Mouse (Mus musculus) heart, embryonic 11.5 days (tissue): ENCODE data around the gene Eaf2. TPM values are rescaled to one million over a fixed set of nuclear protein-coding genes. Genes with fewer than 3 reads are reported as not detected.

ENCODE experiments used
- ATAC-seq: fragments of 200-750 bp; cut with Nextera tagmentation; replicated peaks from 2 replicates; pipeline ENCODE4 v1.8.0; 2017; ENCODE audit warnings: moderate library complexity; ENCODE audit not compliant: insufficient number of reproducible peaks, low FRiP score, low TSS enrichment
- H3K27ac ChIP-seq: fragments of 300-500 bp; sonication (generic); 2 replicates; pipeline ENCODE4 v1.5.1; 2014; ENCODE audit warnings: mild to moderate bottlenecking, low read depth, low read length
- H3K27me3 ChIP-seq: fragments of 300-500 bp; sonication (generic); 2 replicates; pipeline ENCODE4 v1.6.1; 2014; ENCODE audit warnings: mild to moderate bottlenecking, low read length, mixed read lengths; ENCODE audit not compliant: control insufficient read depth, insufficient read depth
- H3K36me3 ChIP-seq: fragments of 300-500 bp; sonication (generic); 2 replicates; pipeline ENCODE4 v1.6.1; 2014; ENCODE audit warnings: mild to moderate bottlenecking, low read length, moderate library complexity, mixed read lengths; ENCODE audit not compliant: control insufficient read depth, insufficient read depth
- H3K4me1 ChIP-seq: fragments of 300-500 bp; sonication (generic); 2 replicates; pipeline ENCODE4 v1.6.1; 2014; ENCODE audit warnings: low read length; ENCODE audit not compliant: control insufficient read depth, insufficient read depth
- H3K4me2 ChIP-seq: fragments of 300-500 bp; sonication (generic); 2 replicates; pipeline ENCODE4 v1.6.1; 2014; ENCODE audit warnings: mild to moderate bottlenecking, moderate library complexity
- H3K4me3 ChIP-seq: fragments of 300-500 bp; sonication (generic); 2 replicates; pipeline ENCODE4 v1.5.1; 2014; ENCODE audit warnings: low read depth, low read length
- H3K9ac ChIP-seq: fragments of 300-500 bp; sonication (generic); 2 replicates; pipeline ENCODE4 v1.6.1; 2014; ENCODE audit warnings: mild to moderate bottlenecking, low read depth, low read length, moderate library complexity
- H3K9me3 ChIP-seq: fragments of 300-500 bp; sonication (generic); replicated peaks from 2 replicates; pipeline ENCODE4 v1.6.1; 2016; ENCODE audit warnings: low read length; ENCODE audit not compliant: control insufficient read depth
- WGBS: fragments of 180-500 bp; shearing (Covaris S2); extraction: QIAGEN DNeasy Blood & Tissue Kit; methylation state at CpG from one replicate; pipeline ENCODE4 v1.1.7; 2014; ENCODE audit not compliant: insufficient replicate concordance; 5-methylcytosine and 5-hydroxymethylcytosine counted together
- polyA plus RNA-seq: library from polyadenylated mRNA; unstranded; fragments of >200 nt; fragmentation: Nextera tagmentation; extraction: Ambion mirVana; gene quantifications from 2 replicates; pipeline ENCODE4 v1.2.1, GENCODE M21; 2014

Eaf2 gene
- polyA plus RNA-seq, 1 experiment from 2014 or later = 0.80 TPM

GRCm38 (mm10) chr16:36827611-36828053 lies 47.2 kb downstream of the Eaf2 start:
- Histone ChIP-seq H3K36me3 (no peaks in the 10 kb centered on the region), H3K9ac (peak overlapping the region; percentile 88), H3K4me1 (no peaks in the 10 kb centered on the region), H3K9me3 (no peaks in the 10 kb centered on the region), H3K27me3 (peaks cover 5% of the 10 kb centered on the region; the same call in 1 of the 2 replicates), H3K27ac (no peak overlapping the region), H3K4me3 (peak overlapping the region; percentile 70), H3K4me2 (peak overlapping the region; percentile 93)
- 4% methylated on average over 11 of the region's 11 CpGs for WGBS
- ATAC-seq = peak; percentile 62; the same call in 1 of the 2 replicates

- Histone ChIP-seq H3K27me3 (peaks cover 2% of the 10 kb centered on the region; the same call in 1 of the 2 replicates), H3K9ac (no peak overlapping the region), H3K9me3 (no peaks in the 10 kb centered on the region), H3K4me1 (peaks cover 4% of the 10 kb centered on the region; the same call in 1 of the 2 replicates), H3K27ac (no peak overlapping the region), H3K4me3 (no peak overlapping the region), H3K36me3 (no peaks in the 10 kb centered on the region), H3K4me2 (no peak overlapping the region)
- no peak for ATAC-seq
- WGBS = 9% methylated on average over 3 of the region's 3 CpGs
Observed at GRCm38 (mm10) chr16:36821474-36821873, 53.3 kb downstream of the Eaf2 start.

GRCm38 (mm10) chr16:36820747-36821146 lies 54.1 kb downstream of the Eaf2 start:
- Histone ChIP-seq H3K4me3 (no peak overlapping the region), H3K4me1 (peaks cover 4% of the 10 kb centered on the region; the same call in 1 of the 2 replicates), H3K36me3 (no peaks in the 10 kb centered on the region), H3K4me2 (no peak overlapping the region), H3K27ac (no peak overlapping the region), H3K27me3 (no peaks in the 10 kb centered on the region), H3K9me3 (no peaks in the 10 kb centered on the region), H3K9ac (no peak overlapping the region)
- ATAC-seq = no peak
- WGBS = 62% methylated on average over 3 of the region's 3 CpGs

GRCm38 (mm10) chr16:36820016-36820415 lies 54.8 kb downstream of the Eaf2 start:
- Histone ChIP-seq H3K9ac (no peak overlapping the region), H3K9me3 (no peaks in the 10 kb centered on the region), H3K27me3 (no peaks in the 10 kb centered on the region), H3K4me2 (no peak overlapping the region), H3K4me1 (peaks cover 4% of the 10 kb centered on the region; the same call in 1 of the 2 replicates), H3K36me3 (no peaks in the 10 kb centered on the region), H3K4me3 (no peak overlapping the region), H3K27ac (no peak overlapping the region)
- WGBS = 65% methylated on average over 6 of the region's 6 CpGs
- ATAC-seq = no peak

- ATAC-seq = 0 out of 2 replicates have a peak, but pooled peaks have one; percentile 52
- Histone ChIP-seq H3K4me3 (no peak overlapping the region), H3K4me1 (peaks cover 4% of the 10 kb centered on the region; the same call in 1 of the 2 replicates), H3K4me2 (no peak overlapping the region), H3K27ac (no peak overlapping the region), H3K36me3 (no peaks in the 10 kb centered on the region), H3K27me3 (no peaks in the 10 kb centered on the region), H3K9ac (no peak overlapping the region), H3K9me3 (no peaks in the 10 kb centered on the region)
- WGBS = 16% methylated on average over 7 of the region's 7 CpGs
Observed at GRCm38 (mm10) chr16:36817321-36817926, 57.4 kb downstream of the Eaf2 start.

GRCm38 (mm10) chr16:36816916-36817315 lies 57.9 kb downstream of the Eaf2 start:
- Histone ChIP-seq H3K9ac (no peak overlapping the region), H3K9me3 (no peaks in the 10 kb centered on the region), H3K27ac (no peak overlapping the region), H3K4me1 (peaks cover 4% of the 10 kb centered on the region; the same call in 1 of the 2 replicates), H3K4me2 (no peak overlapping the region), H3K4me3 (no peak overlapping the region), H3K36me3 (no peaks in the 10 kb centered on the region), H3K27me3 (no peaks in the 10 kb centered on the region)
- ATAC-seq = no peak

- H3K4me1 ChIP-seq = no peaks in the 10 kb centered on the region
- ATAC-seq = no peak
- H3K4me2 ChIP-seq = no peak overlapping the region
- H3K27me3 ChIP-seq = no peaks in the 10 kb centered on the region
- H3K9ac ChIP-seq = no peak overlapping the region
- no peak overlapping the region for H3K4me3 ChIP-seq
- 46% methylated on average over 3 of the region's 3 CpGs for WGBS
- no peaks in the 10 kb centered on the region for H3K36me3 ChIP-seq
- H3K27ac ChIP-seq = no peak overlapping the region
- no peaks in the 10 kb centered on the region for H3K9me3 ChIP-seq
Observed at GRCm38 (mm10) chr16:36813680-36814079, 61.1 kb downstream of the Eaf2 start.

- no peak for ATAC-seq
- no peak overlapping the region for H3K4me2 ChIP-seq
Observed at GRCm38 (mm10) chr16:36808616-36809015, 66.2 kb downstream of the Eaf2 start.

GRCm38 (mm10) chr16:36802361-36802760 lies 72.4 kb downstream of the Eaf2 start:
- ATAC-seq = no peak
- Histone ChIP-seq H3K4me1 (no peaks in the 10 kb centered on the region), H3K36me3 (no peaks in the 10 kb centered on the region), H3K9me3 (no peaks in the 10 kb centered on the region), H3K4me2 (no peak overlapping the region), H3K9ac (no peak overlapping the region), H3K27ac (no peak overlapping the region), H3K4me3 (no peak overlapping the region), H3K27me3 (no peaks in the 10 kb centered on the region)
- 83% methylated on average over 3 of the region's 3 CpGs for WGBS

More at GRCm38 (mm10) chr16:36808616-36809015, 66.2 kb downstream of the Eaf2 start:
- Histone ChIP-seq H3K9me3 (no peaks in the 10 kb centered on the region), H3K27ac (no peak overlapping the region), H3K9ac (no peak overlapping the region), H3K36me3 (no peaks in the 10 kb centered on the region), H3K27me3 (no peaks in the 10 kb centered on the region), H3K4me1 (no peaks in the 10 kb centered on the region), H3K4me3 (no peak overlapping the region)
- WGBS = 87% methylated on average over 3 of the region's 3 CpGs
